Mouse (Mus musculus): ENCODE measurements around the gene Trim23.
"Not testable (repeated sequence)": the region's sequence is repeated elsewhere in the genome, so short reads cannot be mapped to it uniquely, and the experiment has no call there.

Gene Trim23

GRCm38 (mm10) chr13:104178650-104179121, at the start of gene Trim23:
TSS of gene Trim23 (plus strand) at chr13:104178797.
- DNase-seq (ENCODE audit: low spot score in 2 of 2): peak; percentile 96 to 97

DNA sequence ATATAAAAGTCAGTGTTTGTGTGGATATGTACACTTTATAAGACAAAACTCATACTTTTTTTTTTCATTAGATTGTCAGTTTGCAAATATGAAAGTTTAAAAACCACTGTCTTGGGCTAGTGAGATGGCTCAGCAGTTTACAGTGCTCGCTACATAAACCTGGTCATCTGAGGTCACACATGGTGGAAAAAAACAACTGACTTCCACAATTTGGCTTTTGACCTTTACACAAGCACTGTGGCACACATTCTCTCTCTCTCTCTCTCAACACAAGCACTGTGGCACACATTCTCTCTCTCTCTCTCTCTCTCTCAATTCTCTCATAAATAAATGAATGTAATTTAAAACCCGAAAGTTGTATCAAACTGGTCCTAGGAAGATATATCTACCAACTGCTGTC, 46.0 kb upstream of the Trim23 start:
- no peak for DNase-seq (ENCODE audit: low spot score in 2 of 2)

DNA sequence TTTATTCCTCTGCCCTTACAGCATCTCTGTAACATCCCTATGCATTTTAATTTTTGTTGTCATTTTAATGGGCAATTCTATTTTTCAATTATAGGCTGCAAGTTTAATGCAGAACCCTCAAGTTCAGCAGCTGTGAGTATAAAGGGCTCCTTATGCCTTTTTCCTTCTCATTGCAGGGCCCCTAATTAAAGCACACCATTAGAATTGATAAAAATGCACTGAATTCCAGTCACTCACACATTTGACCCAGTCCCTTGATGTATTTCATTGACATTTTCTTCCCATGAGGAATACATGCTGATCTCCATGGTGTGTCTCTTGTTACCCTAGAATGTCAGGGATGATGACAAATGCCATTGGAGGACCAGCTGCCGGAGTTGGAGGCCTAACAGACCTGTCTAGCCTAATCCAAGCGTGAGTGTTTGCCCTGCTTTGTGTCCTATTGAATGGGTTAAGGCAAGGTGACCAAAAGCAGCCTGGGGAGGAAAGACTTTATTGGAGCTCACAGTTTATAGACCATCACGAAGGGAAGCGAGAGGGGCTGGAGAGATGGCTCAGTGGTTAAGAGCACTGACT, 44.0 kb upstream of the Trim23 start:
- no peak for DNase-seq (ENCODE audit: low spot score in 2 of 2)

- peak; percentile 71 to 76 for DNase-seq (ENCODE audit: low spot score in 2 of 2)
These were observed 39.0 kb upstream of the Trim23 start for GRCm38 (mm10) chr13:104139369-104140209.

GRCm38 (mm10) chr13:104144871-104145270, 33.7 kb upstream of the Trim23 start:
- no peak for DNase-seq (ENCODE audit: low spot score in 2 of 2)

DNA sequence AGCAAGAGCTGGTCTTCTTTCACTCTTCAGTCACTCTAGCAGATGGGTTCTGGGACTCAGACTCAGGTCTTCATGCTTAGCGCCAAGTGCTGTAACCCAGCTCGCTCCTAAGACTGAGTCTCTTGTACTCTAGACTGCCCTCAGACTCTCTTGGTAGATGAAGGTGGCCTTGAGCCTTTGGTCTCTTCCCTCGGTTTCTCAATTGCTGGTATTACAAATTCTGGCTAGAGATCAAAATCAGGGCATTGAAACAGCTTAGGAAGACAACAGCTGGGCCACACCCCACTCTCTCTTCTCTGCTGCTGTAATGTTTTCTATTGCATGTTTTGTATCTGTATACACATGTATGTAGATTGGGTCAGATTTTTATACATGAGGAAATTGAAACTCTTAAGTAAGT, 33.0 kb upstream of the Trim23 start:
- no peak for DNase-seq (ENCODE audit: low spot score in 2 of 2)

- no peak for DNase-seq (ENCODE audit: low spot score in 2 of 2)
These were observed 24.4 kb upstream of the Trim23 start for GRCm38 (mm10) chr13:104154180-104154579.

GRCm38 (mm10) chr13:104155106-104155505, 23.5 kb upstream of the Trim23 start:
- no peak for DNase-seq (ENCODE audit: low spot score in 2 of 2)

DNA sequence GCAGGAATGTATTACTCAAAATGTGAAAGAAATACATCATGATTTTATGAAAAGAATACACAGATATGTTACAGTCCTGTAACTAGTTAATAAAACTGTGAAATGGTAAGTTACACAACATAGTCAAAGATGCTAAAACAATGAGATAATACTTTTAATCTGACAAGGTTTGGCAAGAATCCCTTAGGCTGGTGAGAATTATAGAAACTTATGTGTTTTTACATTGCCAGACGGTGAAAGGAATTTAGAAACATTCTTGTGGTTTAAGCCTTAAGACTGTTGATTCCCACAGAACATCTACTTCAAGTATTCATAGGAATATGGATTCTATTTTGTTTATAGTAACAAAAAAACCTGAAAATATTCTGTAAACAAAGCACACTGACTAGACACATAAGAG, 22.9 kb upstream of the Trim23 start:
- no peak for DNase-seq (ENCODE audit: low spot score in 2 of 2)

DNA sequence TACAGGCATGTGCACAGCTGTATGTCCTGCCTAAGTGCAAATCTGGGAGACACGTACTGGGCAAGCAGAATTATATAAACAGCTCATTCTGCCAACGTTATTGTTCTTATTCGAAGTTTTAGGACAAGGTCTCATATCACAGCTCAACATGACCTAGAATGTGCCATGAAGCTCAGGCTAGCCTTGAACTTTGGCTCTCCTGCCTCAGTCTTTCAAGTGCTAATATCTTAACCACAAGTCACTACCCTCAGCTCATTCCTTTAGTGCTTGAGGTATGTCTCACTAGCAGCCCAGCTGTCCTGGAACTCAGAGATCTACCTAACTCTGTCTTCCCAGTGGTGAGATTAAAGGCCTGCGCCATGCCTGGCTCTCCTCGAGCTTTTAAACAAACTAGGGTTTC, 6.9 kb upstream of the Trim23 start:
- DNase-seq (ENCODE audit: low spot score in 2 of 2): no peak

DNA sequence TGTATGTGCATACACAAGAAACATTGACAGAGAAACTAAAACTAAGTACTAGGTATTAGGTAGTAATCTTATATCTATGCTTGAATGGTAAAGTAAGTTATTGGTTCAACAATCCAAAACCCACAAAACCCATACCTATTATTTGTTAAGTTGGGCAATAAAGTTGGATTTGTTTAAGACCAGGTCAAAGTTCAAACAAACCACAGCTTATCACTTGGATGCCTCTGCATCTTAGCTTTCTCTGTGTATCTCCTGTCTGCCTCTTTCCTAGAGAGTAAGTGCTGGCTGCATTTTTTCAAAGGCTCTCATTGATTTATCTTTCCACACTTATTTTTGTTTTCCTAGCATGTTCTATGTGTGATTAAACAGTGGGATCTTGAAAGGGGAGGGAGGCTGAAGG, 6.1 kb upstream of the Trim23 start:
- DNase-seq (ENCODE audit: low spot score in 2 of 2): no peak

DNA sequence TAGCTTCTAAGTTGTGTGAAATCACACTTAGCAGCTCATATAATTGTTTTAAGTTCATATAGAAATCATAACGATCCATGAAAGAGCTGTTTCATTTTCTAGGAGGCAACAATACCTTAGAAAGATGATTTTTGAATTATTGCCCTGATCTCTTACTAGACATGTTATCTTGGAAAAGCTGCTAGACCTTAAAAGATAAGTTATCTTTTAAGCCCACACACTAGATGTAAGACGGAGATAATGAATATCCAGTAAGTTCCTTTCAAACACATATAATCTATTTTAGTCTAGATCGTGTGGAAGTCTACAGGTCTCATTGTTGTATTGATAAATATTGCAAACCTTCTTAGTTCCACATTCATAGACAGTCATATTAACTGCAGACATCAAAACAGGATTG, 1.7 kb upstream of the Trim23 start:
- no peak for DNase-seq (ENCODE audit: low spot score in 2 of 2)

- peak; percentile 21 to 85 for DNase-seq (ENCODE audit: low spot score in 2 of 2)
These were observed 574 bp upstream of the Trim23 start, which contains the start of gene Trappc13 for GRCm38 (mm10) chr13:104177796-104178649. TSS of gene Trappc13 (minus strand) at chr13:104178469.

GRCm38 (mm10) chr13:104179176-104179888, 735 bp downstream of the Trim23 start:
- DNase-seq (ENCODE audit: low spot score in 2 of 2): no peak

DNA sequence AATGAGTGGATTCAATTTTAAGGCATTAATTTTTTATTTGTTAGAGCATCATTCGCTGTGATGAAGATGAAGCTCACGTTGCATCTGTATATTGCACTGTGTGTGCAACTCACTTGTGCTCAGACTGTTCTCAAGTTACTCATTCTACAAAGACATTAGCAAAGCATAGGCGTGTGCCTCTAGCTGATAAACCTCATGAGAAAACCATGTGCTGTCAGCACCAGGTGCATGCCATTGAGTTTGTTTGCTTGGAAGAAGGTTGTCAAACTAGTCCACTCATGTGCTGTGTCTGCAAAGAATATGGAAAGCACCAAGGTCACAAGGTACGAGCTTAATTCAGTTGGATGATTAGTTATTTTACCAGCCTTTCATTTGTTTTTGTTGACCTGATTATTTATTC, 8.8 kb downstream of the Trim23 start:
- no peak for DNase-seq (ENCODE audit: low spot score in 2 of 2)

- not testable (repeated sequence) for DNase-seq (ENCODE audit: low spot score in 2 of 2)
These were observed 17.3 kb downstream of the Trim23 start for GRCm38 (mm10) chr13:104195891-104196290.

DNA sequence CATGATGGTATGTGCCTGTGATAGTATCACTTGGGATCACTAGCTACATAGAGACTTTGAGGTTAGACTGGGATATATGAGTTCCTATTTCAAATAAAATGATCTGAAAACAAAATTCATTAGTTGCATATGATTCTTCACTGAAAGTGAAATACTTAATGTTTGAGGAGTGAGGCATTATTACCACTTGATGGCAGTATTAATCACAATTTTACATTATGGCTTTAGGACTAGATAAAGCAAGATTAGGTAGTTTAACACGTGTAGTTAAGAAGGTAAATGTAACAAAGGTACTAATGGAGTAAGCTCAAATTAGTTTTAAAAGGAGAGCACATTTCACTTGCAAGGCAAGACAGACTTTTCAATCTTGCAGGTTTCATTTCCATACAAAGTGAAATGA, 25.7 kb downstream of the Trim23 start:
- DNase-seq (ENCODE audit: low spot score in 2 of 2): no peak

DNA sequence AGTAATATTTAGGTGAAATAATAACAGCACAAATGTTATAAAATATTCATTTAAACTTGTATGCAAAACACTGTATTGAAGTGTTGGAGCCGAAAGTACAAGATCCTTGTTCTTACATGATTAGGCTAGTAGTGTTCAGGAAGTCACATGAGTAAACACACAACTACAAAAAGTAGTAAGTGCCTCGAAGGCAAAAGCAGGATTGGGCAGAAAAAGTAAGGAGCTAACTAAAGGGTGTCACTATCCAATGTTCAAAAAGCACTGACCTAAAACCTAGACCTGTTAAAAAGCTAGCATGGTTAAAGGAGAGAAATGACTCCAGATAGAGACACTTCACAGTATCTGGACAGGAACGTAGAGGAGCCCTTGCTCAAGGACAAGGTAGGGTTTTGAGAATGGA, 48.9 kb downstream of the Trim23 start:
- no peak for DNase-seq (ENCODE audit: low spot score in 2 of 2)

DNA sequence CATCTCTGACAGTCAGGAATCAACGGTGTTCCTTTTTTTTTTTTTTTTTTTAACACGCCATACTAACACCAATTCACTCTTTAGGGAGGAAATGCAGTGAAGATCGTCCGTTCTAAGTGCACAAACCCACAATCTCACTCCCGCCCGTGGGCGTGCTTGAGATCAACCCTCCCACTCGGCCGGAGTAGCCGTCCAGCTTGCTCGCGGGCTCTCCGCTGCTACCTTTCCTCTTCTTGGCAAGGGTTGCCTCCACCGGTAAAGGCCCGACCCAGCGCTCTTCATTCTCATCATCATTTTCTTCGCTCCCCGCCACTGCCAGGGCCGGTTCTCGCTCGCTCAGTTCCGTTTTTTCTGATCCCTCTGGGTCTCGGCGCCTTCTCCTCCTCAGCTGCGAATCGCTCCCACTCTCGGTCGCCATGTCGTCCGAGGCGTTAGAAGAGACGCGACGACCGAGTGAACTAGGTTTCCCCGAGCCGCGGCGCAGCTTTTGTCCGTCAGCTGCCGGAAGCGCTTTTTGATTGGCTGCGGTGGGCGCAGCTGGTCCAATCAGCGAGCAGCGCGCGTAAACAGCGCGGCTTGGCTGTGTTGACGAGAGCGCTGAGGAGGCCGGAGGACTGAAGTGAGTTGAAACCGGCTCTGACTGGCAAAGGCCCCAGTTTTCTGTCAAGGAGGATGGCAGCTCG, 49.9 kb downstream of the Trim23 start, which contains the start of the genes Cenpk and Ppwd1:
Cenpk (plus strand) TSS at position 228 of the 683 bp plus-strand sequence.
Ppwd1 (minus strand) TSS at position 460 of the 683 bp plus-strand sequence.
- DNase-seq (ENCODE audit: low spot score in 2 of 2): peak; percentile 93 to 94

- no peak for DNase-seq (ENCODE audit: low spot score in 2 of 2)
These were observed 50.6 kb downstream of the Trim23 start for GRCm38 (mm10) chr13:104229181-104229580.

Measured in right cerebral cortex, postnatal 36 days (tissue).